Mouse (Mus musculus): Measurements from ENCODE around the gene Lama4.

- TF ChIP-seq CTCF (IDR thresholded peaks at IDR 0.05; ENCODE audit: low read depth) (no peak), EP300 (IDR thresholded peaks at IDR 0.05; ENCODE audit: low read depth) (no peak)
Observed at GRCm38 (mm10) chr10:39106935-39107334, 141.6 kb downstream of the Lama4 start.
